Mouse (Mus musculus) C2C12 (cell line): Measurements from ENCODE around the gene Apob. TPM values are rescaled to one million over a fixed set of nuclear protein-coding genes. Genes with fewer than 3 reads are reported as not detected.

Experiments
- H3K27me3 ChIP-seq: one replicate; pipeline ENCODE4 v1.6.1; 2011; ENCODE audit not compliant: control insufficient read depth, insufficient read depth, insufficient read length
- H3K36me3 ChIP-seq: one replicate; pipeline ENCODE4 v1.6.1; 2011; ENCODE audit not compliant: control insufficient read depth, insufficient read depth
- H3K4me3 ChIP-seq: one replicate; pipeline ENCODE4 v1.5.1; 2011; ENCODE audit warnings: mild to moderate bottlenecking, control low read depth; ENCODE audit not compliant: poor library complexity, insufficient read depth, severe bottlenecking
- H3K79me2 ChIP-seq: one replicate; pipeline ENCODE4 v1.6.1; 2011; ENCODE audit not compliant: control insufficient read depth, insufficient read depth
- H3K79me3 ChIP-seq: one replicate; pipeline ENCODE4 v1.6.1; 2011; ENCODE audit warnings: low read depth, control low read depth
- H3ac ChIP-seq: one replicate; pipeline ENCODE3; 2011; ENCODE audit warnings: low read depth; ENCODE audit not compliant: control insufficient read depth, insufficient read length
- CEBPB ChIP-seq: IDR thresholded peaks from one replicate; pipeline ENCODE4 v1.6.1; 2011; ENCODE audit warnings: low read depth, mild to moderate bottlenecking, control low read depth, moderate library complexity
- CTCF ChIP-seq: IDR thresholded peaks from one replicate; pipeline ENCODE4 v1.5.1; 2011; ENCODE audit not compliant: control insufficient read depth, insufficient read depth, insufficient read length
- FOSL1 ChIP-seq: IDR thresholded peaks from one replicate; pipeline ENCODE4 v1.8.0; 2011; ENCODE audit warnings: mild to moderate bottlenecking, low read length; ENCODE audit not compliant: poor library complexity, insufficient read depth, severe bottlenecking
- MAX ChIP-seq: IDR thresholded peaks from one replicate; pipeline ENCODE4 v1.6.1; 2011; ENCODE audit warnings: mild to moderate bottlenecking, control low read depth
- MYOD1 ChIP-seq: IDR thresholded peaks from one replicate; pipeline ENCODE4 v1.6.1; 2011; ENCODE audit warnings: low read depth; ENCODE audit not compliant: control insufficient read depth, insufficient read length
- MYOG ChIP-seq: IDR thresholded peaks from one replicate; pipeline ENCODE4 v1.6.1; 2011; ENCODE audit not compliant: control insufficient read depth, insufficient read length; ENCODE audit errors: extremely low read depth
- USF1 ChIP-seq: IDR thresholded peaks from one replicate; pipeline ENCODE4 v1.6.1; 2011; ENCODE audit warnings: low read depth, mild to moderate bottlenecking, control low read depth, moderate library complexity
- long read RNA-seq, 2 experiments: library from polyadenylated mRNA; unstranded; transcript quantifications; one replicate each; pipeline ENCODE4 v2.0.0; 2019 to 2020
- polyA plus RNA-seq: library from polyadenylated mRNA; unstranded; fragments of >200 nt; fragmentation: generic; extraction: Trizol; gene quantifications from one replicate; pipeline ENCODE4 v1.2.1, GENCODE M21; 2012; ENCODE audit warnings: missing spikeins

Apob gene
- 0.07 TPM for polyA plus RNA-seq
- long read RNA-seq, experiment 1: 0 reads
- long read RNA-seq, experiment 2: 0 reads

- Histone ChIP-seq H3ac (no peak within 1 kb of the TSS), H3K27me3 (no peaks in the 10 kb centered on the region), H3K79me3 (no peaks in the 10 kb centered on the region), H3K79me2 (no peaks in the 10 kb centered on the region), H3K36me3 (no peaks in the 10 kb centered on the region), H3K4me3 (no peak within 1 kb of the TSS)
- TF ChIP-seq MYOD1: no peak
- no peak for TF ChIP-seq MYOG
- no peak for TF ChIP-seq FOSL1
- no peak for TF ChIP-seq CEBPB
- TF ChIP-seq CTCF: no peak
- TF ChIP-seq MAX: no peak
- no peak for TF ChIP-seq USF1
These were observed at the start of gene Apob for GRCm38 (mm10) chr12:7977466-7978189. Gene Apob, plus strand, starts transcription at chr12:7977648.

DNA sequence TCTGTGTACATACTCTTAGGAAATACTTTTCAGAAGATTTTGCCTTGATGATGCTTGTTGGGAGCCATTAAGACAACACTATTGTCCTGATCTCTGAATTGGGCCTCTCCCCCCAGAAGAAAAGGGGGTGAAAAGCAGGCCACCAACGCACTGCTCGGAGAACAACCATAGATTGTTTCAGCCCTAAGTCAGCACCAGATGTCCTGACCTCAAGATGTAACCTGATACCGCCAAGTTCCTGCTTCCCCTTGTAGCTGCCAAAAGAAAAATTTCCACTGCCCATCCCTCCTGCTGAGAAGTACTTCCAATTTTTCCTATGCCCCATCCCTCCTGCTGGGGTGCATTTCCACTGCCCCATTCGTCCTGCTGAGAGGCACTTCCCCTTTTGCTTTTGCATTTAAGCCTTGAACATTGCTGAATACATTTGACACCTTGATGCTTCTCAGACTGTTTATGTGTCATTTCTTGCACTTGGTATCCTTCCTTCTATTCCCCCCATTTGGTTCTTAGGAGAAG lies 45.0 kb upstream of the Apob start:
- no peaks in the 10 kb centered on the region for H3K27me3 ChIP-seq
- no peaks in the 10 kb centered on the region for H3K79me3 ChIP-seq
- no peak overlapping the region for H3K4me3 ChIP-seq
- H3K36me3 ChIP-seq: peaks cover 3% of the 10 kb centered on the region
- no peak overlapping the region for H3ac ChIP-seq
- H3K79me2 ChIP-seq: no peaks in the 10 kb centered on the region
- TF ChIP-seq CTCF: no peak
- no peak for TF ChIP-seq CEBPB
- no peak for TF ChIP-seq FOSL1
- peak; percentile 29 for TF ChIP-seq MYOD1
- TF ChIP-seq MYOG: no peak
- peak; percentile 51 for TF ChIP-seq MAX
- TF ChIP-seq USF1: no peak

DNA sequence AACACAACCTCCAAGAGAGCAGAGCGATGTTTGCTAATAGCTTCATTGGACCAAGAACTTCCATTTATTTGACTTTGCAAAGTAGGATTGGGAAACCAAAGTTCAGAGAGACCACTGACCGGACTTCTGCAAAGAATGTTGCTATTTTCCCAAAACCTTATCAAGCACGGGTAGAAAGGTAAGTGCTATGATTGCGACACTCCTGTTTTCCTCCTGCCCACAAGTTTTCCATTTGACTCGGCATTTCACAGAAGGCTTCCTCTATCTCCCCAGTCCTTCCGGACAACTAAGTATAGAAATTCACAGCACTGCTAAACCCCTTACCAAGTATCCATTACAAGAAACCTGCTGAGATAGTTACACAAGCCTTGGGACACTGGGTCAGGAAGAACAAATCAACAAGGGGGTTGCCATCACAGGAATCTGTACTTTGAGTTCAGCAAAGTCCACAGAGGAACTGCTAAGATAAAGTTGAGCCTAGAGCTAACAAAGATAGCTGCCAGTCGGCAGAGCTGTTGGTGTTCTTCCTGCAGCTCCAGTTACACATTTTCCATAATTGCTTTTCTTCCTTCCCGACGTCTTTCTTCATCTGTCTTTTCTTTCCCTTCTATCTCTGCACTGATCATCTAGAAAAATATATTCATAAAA lies 27.2 kb upstream of the Apob start:
- Histone ChIP-seq H3K79me2 (no peaks in the 10 kb centered on the region), H3ac (no peak overlapping the region), H3K36me3 (no peaks in the 10 kb centered on the region), H3K27me3 (no peaks in the 10 kb centered on the region), H3K79me3 (no peaks in the 10 kb centered on the region), H3K4me3 (no peak overlapping the region)
- TF ChIP-seq CEBPB: peak; percentile 45
- no peak for TF ChIP-seq USF1
- TF ChIP-seq CTCF: no peak

DNA sequence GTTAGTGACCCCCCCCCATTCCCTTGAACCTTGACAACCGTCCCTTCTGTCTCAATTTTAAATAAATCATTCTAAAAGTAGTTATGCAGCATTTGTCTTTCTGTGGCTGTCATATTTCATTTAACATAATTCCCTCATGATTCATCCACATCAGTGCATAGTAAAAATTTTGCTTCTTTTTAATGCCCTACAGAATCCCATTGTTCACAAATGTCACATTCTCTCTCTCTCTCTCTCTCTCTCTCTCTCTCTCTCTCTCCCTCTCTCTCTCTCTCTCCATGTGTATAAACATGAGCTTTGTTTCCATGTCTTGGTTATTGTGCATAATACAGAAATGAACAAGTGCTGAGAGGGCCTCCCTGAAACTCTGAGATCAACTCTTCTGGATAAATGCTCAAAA lies 18.6 kb upstream of the Apob start:
- Histone ChIP-seq H3K4me3 (no peak overlapping the region), H3K27me3 (no peaks in the 10 kb centered on the region), H3K36me3 (no peaks in the 10 kb centered on the region), H3K79me3 (no peaks in the 10 kb centered on the region), H3ac (no peak overlapping the region), H3K79me2 (no peaks in the 10 kb centered on the region)
- TF ChIP-seq USF1 (no peak), CTCF (no peak), FOSL1 (no peak), MYOG (no peak), MAX (no peak), MYOD1 (no peak)

DNA sequence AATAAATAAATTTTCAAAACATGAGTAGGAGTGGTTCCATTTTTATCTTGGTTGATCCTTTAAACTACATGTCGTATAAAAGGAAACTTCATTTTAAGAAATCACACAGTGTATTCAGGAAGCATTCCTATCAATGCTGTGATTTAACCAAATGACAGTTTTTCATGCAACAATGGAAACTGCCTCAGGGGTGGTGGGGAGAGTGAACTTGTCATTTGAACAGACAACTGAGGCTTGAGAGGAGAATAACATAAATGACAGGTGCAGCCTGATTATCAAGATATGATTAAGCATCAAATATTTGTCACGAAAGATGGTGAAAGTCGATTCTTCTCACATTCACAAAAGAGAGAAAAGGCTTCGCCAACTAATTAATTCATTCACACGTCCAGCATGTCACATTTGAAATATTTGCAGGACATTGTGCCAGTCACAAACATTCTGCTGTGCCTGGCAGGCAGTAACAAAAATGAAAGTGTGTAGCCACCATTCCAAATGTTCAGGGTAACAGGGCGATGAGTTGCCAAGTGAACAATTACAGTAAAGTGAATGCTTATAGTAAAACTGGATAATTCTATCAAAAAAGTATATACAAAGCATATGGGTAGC lies 18.0 kb upstream of the Apob start:
- no peak overlapping the region for H3K4me3 ChIP-seq

More for the DNA sequence above, 18.0 kb upstream of the Apob start:
- no peak for TF ChIP-seq FOSL1
- Histone ChIP-seq H3ac (no peak overlapping the region), H3K79me2 (no peaks in the 10 kb centered on the region), H3K79me3 (no peaks in the 10 kb centered on the region), H3K27me3 (no peaks in the 10 kb centered on the region), H3K36me3 (no peaks in the 10 kb centered on the region)
